Mouse (Mus musculus): ENCODE measurements around the gene Spsb1.

The Spsb1 gene

DNA sequence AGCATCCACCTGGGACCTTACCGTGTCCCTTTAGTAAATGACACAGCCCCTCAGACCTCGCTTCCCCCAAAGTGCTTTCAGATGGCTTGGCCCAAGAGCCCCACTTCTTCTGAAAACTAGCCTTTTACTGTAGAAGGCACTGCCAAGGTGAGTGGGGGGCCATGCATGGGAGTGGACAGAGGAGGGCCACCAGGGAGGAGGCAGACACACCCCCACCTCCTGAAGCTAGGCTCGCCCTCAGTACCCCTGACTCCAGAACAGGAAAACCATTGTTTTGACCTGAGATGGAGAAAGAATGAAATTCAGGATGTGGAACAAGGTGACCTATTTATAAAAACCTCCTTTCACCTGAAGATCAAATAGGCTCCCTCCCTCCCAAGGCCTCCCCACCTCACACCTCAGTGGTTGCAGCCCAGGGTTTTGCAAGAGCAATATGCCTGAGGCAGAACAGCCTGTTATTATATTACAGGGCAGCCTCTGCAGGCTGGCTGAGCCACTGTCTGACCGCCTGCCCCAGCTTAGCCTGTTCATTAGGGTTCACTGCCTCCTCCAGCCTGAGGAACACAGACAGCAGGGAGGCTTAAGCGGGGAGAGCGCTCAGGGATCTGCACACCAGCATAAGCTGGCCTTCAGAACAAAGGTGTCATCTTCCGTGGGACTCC is 41.0 kb downstream of the Spsb1 start:
- no peak for DNase-seq (ENCODE audit: low spot score)

DNA sequence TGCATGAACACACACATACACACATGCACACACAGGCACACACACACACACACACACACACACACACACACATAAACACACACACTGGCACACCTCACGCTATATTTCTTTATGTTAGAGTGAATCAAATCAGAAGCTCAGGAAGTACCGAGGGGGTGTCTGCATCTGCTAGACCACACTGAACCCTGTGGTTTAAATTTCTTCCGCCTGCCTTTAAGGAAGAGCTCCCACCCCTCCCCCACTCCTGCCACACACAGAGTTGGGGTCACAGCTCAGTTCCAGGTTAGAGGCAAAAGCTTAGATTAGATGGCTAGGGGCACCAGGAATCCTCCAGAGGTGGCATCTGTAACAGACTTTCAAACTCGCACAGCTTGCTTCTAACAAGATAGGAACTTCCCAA is 42.4 kb downstream of the Spsb1 start:
- DNase-seq (ENCODE audit: low spot score) = no peak

DNA sequence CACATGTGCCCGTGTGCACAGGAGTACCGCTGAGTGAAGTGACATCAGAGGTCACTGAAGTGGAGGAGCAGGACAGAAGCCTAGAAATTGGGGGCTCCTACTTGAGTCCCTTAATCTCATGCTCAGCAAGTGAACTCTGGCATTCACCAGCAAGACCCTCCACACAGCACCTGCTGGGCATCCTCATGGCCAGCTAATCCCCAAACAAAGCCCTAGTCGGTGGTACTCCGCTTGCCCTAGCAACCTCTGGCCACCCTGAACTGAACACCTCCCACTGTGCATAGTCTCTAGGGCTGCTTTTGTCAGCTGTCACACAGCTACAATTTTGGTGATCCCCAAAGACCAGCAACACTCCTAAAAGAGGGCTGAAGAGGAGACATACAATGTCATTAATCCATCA is 44.3 kb downstream of the Spsb1 start:
- no peak for DNase-seq (ENCODE audit: low spot score)

DNA sequence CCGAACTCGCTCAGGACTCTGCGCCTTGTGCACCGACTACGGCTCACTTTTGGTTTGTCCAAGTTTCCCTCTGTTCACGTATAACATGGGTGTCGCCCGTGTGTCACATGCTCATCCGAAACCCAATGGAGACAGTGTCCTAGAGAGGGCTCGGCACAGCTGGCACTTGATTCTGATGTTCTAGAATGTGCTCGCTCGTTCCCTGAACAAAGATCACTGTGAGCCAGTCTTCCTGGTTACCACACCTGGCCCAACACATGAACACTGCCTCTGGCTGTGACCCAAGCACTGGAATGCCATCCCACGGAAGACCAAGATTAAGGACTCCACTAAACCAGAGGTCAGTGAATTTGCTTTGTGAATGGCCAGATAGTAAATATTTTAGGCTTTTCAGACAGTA is 45.3 kb downstream of the Spsb1 start:
- DNase-seq (ENCODE audit: low spot score) = no peak

DNA sequence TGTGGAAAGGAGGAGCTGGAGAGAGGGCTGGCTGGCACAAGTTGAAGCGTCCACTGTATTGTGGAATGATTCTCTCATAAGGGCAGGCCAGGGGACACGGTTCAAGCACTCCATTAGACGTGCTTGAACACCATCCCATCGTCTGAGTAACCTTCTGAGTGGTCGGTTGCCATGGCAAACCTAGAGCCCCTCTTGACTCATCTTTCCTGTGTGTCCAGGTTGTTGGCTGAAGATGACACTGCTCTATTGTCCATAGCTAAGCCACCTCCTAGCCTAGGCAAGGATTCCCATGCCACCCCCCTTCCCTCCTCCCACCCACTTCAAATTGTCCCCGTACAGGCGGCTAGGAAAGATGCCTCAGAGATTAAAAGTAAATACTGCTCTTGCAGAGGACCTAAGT is 45.9 kb downstream of the Spsb1 start:
- no peak for DNase-seq (ENCODE audit: low spot score)

DNA sequence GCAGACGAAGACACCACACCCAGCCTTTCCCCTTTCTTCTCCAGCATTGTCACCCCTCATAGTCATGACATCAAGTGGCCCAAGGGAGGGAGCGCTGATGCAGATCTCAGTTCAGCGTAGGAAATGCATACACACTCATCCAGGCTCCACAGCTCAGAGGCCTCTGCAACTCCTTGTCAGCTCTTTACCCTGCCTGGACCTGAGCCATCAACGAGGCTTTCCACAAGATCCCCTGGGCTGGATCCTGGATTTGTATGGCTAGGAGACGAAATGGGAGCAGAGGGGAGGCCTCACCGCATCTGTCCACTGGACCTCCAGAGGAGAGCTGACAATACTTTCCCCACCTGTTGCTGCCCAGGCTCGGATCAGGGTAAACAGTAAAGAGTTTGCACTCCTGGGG is 47.2 kb downstream of the Spsb1 start:
- DNase-seq (ENCODE audit: low spot score) = no peak

DNA sequence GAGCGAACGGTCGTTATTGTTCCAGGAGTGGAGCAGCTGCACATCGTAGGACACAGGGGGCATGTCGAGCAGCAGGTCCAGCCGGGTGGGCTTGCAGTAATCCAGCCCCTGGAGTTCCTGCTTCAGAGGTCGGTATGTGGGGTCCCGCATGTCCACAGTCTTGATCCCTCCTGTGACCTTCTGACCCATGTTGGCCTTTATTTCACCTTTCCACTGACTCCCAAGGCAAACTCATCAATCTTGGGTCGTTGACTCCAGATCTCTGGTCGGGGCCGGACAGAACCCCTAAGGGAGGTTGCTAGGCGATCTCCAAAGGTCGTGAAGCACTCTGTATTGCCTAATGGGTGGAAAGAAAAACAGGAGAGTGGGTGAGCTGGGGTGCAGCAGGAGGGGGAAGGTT is 47.9 kb downstream of the Spsb1 start:
- no peak for DNase-seq (ENCODE audit: low spot score)

DNA sequence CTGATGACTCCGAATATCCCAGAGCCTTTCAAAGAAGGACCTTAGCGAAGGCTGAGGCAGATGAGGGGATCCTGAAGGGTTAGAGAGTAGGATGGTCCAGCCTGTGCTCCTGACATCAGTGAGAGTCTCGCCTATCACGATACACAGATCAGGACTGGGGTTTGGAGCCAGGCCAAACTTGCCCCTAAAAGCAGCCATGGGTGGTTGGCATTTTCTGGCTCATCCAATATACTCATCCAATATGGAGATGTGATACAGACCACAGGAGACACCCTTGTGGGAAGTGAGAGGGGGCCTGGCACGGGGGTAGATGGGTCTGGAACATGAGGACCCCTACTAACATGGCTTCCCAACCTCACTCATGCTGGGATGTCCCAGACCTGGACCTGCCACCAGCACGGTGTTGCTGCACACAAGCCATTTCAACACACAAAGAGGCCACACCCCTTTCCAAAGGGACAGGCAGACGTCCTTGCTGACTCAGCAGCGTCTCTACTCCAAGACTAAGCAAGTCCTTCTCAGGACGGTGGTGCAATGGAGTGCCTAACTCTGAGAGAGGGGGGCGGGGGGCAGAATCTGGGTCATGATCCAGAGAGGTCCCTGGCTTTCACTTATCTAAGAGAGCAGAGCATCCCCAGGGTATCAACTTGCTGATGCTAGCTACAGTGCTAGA is 49.4 kb downstream of the Spsb1 start:
- no peak for DNase-seq (ENCODE audit: low spot score)

DNA sequence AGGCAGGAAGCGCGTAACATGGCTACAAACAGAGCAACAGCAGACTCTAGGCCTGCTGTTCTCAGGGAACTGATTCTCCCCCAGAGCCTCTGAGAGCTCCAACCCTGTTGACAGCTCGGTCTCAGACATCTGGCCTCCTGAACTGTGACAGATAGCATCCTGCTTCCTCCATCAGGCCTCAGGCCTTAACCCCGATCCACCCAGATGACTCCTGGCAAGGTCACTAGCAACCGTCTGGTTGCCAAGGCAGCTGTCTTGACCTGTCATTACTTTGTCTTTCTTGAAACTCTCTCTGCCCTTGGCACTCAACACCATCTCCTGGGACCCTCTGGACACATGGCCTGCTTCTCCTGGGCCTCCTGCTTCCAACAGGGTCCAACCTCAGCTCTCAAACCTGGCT is 51.8 kb downstream of the Spsb1 start:
- no peak for DNase-seq (ENCODE audit: low spot score)

DNA sequence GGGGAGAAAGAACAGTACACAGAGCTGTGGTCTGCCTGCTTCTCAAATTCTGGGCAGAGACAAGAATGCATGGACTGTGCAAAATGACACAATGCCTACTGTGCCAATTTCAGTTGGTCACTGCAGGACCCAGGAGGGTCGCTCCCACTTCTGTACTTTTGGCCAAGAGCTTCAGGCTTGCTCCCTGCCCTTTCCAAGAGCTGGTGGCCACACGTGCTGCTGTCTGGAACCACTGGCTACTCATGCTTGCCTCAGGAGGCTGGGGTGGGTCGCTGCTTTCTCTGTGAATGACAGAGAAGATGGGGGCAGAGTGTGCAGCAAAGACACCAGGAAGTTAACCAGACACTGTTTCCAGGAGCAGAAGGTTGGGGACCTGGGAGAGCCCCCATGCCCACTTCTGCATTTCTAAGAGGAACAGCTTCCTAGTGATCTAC is 53.5 kb downstream of the Spsb1 start:
- DNase-seq (ENCODE audit: low spot score) = no peak

DNA sequence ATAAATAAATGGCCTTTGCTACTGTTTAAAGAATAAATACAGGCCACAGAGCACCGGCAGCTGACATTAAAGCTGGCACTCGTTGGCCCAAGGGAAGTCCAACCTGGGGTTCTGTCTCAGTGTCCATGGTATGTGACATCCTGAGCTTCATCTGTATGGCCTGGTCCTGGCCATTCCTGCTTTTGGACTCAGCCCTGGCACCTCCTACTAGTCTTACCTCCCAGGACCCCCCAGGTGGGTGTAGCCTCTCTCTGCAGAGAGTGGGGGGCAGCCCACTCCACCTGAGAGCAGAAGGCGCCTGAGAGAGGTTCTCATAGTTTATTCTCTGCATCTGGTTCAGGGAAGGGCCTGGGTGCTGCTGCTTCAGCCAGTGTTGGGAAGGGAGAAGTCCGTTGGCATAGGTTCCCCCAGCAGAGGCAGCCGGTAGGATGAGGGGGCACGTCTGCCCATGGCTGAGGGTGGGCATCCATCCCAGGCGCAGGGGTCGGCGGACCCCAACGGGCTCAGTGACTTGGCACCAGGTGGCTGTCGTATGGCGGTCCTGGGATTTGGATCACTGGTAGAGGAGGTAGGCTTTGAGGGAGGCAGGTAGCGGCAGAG is 57.1 kb downstream of the Spsb1 start:
- DNase-seq (ENCODE audit: low spot score) = no peak

DNA sequence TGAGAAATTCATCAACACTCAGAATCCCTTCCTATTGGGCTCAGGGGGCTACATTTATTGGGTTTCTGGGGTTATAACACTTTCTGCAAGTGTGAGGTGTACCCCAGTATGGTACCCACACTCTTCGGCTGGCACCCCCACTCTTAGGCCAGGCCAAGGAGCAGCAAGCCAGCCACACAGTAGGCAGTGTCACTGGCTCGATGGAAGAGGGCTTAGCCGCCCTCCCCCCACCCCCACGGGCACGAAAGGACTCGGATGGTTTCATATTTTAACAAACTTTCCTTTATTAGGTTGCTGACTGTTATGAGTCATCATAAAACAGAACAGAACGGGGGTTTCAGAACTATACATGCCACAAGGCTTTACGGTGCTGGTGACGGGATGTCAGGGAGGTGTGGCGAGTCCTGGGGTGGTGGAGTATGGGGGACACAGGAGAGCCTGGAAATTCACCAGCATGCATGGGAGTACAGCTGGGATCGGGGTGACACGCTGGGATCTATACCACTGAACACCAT is 58.8 kb downstream of the Spsb1 start:
- DNase-seq (ENCODE audit: low spot score) = no peak

DNA sequence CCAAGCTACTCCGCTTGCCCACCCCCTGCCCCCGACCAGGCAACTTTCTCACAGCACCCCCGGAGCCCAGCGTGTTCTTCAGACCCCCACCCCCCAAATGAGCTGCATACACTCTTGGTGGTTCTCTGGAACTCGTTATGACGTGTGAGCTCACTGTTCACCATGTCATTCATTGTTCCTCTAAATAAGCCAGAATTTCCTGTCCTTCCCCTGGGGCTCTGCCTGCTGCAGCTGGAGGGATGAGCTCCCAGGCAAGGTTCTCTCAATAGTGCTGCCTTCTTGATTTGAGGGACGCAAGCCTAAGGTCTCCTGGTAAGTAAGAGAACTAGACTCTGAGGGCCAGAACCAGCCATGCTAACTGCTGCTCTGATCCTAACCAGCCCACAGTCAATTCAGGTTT is 59.6 kb downstream of the Spsb1 start:
- no peak for DNase-seq (ENCODE audit: low spot score)

DNA sequence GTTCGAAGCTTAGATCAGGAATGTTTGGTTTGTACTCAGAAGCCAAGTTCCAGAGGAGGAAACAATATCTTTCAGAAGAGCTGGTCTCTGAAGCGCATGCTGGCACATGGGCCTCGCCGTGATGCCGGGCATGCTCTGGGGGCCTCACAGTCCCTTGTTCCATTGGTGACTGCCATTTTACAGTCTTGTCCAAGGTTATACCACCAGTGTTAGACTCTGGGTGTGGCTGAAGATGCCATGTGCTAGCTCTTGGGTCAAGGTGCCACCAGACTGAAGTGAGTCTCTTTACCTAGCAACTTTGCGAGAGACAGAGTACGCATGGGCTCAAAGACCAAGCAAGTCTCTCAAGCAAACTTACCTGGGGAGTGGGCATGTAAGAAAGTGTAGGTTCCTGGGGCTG is 60.5 kb downstream of the Spsb1 start:
- no peak for DNase-seq (ENCODE audit: low spot score)

DNA sequence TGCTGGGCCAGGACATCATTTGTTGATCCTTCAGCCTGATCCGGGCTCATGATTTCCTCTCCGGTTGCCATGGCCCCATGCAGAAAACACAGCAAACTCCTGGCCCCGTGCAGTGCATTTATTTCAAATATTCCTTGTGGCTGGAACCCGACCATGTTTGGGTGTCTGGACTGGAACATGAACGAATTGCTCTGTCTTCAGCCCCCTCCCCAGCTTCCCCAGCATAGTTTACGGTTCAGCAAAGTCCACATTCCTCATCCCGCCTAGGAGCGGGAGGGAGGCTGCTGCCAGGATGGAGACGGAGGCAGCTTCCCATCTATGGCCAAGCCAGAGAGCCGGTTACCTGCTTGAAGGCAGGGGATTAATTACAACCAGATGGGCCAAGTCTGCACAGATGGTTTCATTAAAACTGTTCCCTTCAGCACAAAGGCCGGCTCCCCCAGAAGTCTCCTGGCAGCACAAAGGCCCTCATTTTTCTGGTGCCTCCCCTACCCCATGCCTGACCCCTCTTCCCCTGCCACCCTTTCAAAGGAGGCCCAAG is 61.2 kb downstream of the Spsb1 start:
- DNase-seq (ENCODE audit: low spot score) = no peak

DNA sequence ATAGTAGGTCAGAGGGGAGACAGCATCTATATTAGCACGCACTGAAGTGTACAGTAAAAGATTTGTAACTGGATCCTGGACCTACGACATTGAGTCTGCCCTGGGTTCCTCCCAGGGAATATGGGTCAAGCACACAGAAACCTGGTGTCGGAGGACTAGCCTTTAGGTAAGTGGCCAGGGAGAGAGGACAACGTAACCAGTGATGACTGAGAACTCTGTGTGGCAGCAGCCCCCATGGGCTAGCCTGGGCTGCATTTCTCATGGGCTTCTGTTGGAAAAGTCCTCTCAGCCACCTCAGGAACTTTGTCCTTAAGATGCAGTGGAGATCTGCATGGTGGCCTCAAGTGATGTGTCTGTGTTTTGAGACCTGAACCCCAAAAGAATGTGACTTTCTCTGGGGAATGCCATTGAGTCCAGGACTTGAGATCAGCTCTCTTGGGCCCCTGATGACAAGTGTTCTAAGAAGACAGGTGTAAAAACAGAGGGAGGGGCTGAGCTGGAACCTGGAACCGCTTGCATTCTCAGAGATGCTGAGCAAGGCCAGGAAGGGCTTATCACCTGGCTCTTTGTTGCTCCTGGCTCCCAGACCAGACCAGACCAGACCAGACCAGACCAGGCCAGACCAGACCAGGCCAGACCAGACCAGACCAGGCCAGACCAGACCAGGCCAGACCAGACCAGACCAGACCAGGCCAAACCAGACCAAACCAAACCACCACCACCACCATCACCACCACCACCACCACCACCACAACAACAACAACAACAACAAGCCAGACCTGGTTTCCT is 63.5 kb downstream of the Spsb1 start:
- DNase-seq (ENCODE audit: low spot score) = no peak

DNA sequence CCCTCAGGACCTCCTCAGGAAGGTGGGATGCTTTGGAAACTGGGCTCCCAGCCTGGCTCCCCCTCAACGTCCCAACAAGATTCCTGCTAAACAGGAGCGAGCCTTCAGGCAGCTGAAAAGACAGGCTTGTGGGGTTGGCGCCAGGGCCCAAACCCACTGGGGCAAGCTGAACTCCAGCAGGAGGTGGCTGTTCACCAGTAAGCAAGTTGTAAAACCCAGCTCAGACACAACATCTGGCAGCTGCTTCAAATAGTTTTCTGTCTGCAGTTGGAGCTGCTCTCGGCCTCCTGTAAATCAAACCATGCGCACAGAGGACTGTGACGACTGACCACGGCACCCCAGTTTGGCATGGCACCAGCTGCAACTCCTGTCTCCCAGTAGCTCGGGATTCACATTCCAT is 64.3 kb downstream of the Spsb1 start:
- no peak for DNase-seq (ENCODE audit: low spot score)

DNA sequence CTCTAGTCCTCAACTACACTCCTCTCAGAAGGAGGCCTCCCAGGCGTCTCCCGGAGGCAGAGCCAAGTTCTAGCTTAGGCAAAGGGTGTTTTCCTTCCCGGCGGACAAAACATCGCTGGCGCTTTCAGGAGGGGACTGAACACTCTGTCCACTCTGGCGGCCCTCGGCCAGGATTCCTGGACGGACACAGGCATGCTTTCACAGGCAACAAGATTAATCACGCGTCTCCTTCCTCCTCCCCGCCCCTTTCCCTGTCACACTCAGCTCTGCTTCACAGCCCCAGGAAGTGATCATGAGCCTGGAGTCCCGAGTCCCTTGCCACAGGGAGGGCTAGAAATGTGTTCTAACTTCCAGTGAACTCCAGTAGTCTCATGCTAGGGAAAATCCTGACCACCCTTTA is 65.0 kb downstream of the Spsb1 start:
- DNase-seq (ENCODE audit: low spot score) = peak; percentile 47

DNA sequence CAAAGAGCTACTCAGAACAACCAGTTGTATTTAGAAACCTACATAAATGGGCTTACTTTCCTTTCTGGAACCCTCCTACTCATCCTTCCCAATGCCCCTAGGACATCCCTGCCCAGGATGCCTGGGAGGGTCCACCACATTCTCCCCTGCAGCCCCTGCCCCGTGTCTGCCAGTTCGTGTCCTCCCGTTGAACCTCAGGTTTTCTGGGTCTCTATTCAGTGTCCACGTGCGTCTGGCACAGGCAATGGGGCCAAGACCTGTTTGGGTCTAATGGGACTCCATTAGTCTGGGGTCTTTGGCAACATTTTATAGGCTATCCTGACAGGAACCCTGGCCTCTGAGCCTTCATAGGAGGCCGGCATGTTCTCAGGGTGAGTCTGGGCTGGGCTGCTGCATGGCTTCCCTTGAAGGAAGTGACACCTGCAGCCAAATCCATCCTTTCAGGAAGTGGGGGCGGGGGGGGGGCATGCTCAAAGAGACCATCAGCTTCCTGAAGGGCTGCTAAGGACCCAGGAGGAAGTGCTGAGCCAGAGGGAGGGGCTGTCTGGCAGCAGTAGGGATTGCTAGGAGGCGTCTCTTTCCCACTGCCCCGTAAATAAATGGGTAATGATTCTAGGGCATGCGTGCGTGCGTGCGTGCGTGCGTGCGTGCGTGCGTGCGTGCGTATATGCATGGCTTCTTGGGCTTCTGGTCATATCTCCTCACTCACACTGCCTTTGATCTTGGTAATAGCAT is 65.9 kb downstream of the Spsb1 start:
- DNase-seq (ENCODE audit: low spot score) = no peak

DNA sequence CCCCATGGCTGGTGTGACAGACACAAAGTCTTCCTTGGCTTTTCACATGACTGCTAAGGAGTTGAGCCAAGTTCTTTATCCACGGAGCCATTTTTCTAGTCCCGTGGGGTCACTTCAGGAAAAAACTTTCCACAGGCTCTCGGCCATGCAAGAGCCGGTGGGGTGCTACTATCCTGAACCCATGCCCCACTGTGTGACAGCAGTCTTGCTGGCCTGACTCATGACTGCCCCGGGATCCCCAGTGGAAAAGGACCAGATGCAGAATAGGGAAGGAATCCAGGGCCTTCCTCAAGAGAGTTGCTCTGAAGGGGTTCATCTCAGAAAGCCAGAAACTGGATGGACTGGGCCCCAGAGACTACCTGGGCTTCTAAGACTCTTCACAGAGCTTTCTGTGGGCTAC is 66.7 kb downstream of the Spsb1 start:
- no peak for DNase-seq (ENCODE audit: low spot score)
